Mouse (Mus musculus) MEL (cell line): Measurements from ENCODE around the gene Ehbp1.

ENCODE experiments used
- CHD1 ChIP-seq: IDR thresholded peaks from 2 replicates; pipeline ENCODE4 v1.6.1; 2012; ENCODE audit warnings: low read depth, mild to moderate bottlenecking, inconsistent platforms, low read length, improper control_type of control experiment
- CHD2 ChIP-seq: IDR thresholded peaks from 2 replicates; pipeline ENCODE4 v1.6.1; 2011; ENCODE audit warnings: low read length, improper control_type of control experiment
- CTCF ChIP-seq, 3 experiments: IDR thresholded peaks in 2 of 3; conservative IDR thresholded peaks in 1 of 3; 2 replicates each; pipeline ENCODE4 v1.5.1; 2011 to 2012; ENCODE audit warnings: low read length in 3 of 3, low read depth in 2 of 3, mild to moderate bottlenecking in 2 of 3, improper control_type of control experiment in 1 of 3, inconsistent platforms in 1 of 3, mixed read lengths in 1 of 3, moderate library complexity in 1 of 3; ENCODE audit not compliant: control insufficient read depth in 1 of 3, insufficient read depth in 1 of 3, poor library complexity in 1 of 3, severe bottlenecking in 1 of 3
- EP300 ChIP-seq, 2 experiments: IDR thresholded peaks; 2 replicates each; pipeline ENCODE4 v1.6.1; 2011; ENCODE audit warnings: improper control_type of control experiment in 2 of 2, low read length in 2 of 2, low read depth in 1 of 2, mild to moderate bottlenecking in 1 of 2
- HCFC1 ChIP-seq: IDR thresholded peaks from 2 replicates; pipeline ENCODE4 v1.6.1; 2012; ENCODE audit warnings: low read depth, mild to moderate bottlenecking, inconsistent platforms, low read length, improper control_type of control experiment, moderate library complexity
- MAFK ChIP-seq: IDR thresholded peaks from 2 replicates; pipeline ENCODE4 v1.6.1; 2011; ENCODE audit warnings: low read depth, mild to moderate bottlenecking, low read length, improper control_type of control experiment, borderline replicate concordance
- POLR2A ChIP-seq, 2 experiments: IDR thresholded peaks; 2 replicates each; pipeline ENCODE4 v1.6.1; 2011 to 2012; ENCODE audit warnings: low read length in 2 of 2, mild to moderate bottlenecking in 2 of 2, control low read depth in 1 of 2, improper control_type of control experiment in 1 of 2, low read depth in 1 of 2, moderate library complexity in 1 of 2; ENCODE audit not compliant: control insufficient read depth in 1 of 2, insufficient read depth in 1 of 2, poor library complexity in 1 of 2
- POLR2AphosphoS2 ChIP-seq: IDR thresholded peaks from 2 replicates; pipeline ENCODE4 v1.6.1; 2011; ENCODE audit warnings: low read length, improper control_type of control experiment
- POLR2AphosphoS5 ChIP-seq: IDR thresholded peaks from 2 replicates; pipeline ENCODE4 v1.6.1; 2012; ENCODE audit warnings: low read depth, borderline replicate concordance, mild to moderate bottlenecking, inconsistent platforms, low read length, moderate library complexity, mixed read lengths
- SMC3 ChIP-seq: IDR thresholded peaks from 2 replicates; pipeline ENCODE4 v1.6.1; 2011; ENCODE audit warnings: low read depth, low read length, improper control_type of control experiment
- TAL1 ChIP-seq: IDR thresholded peaks from 2 replicates; pipeline ENCODE4 v1.6.1; 2012; ENCODE audit warnings: mild to moderate bottlenecking, inconsistent platforms, low read length, moderate library complexity, mixed read lengths
- USF1 ChIP-seq: IDR thresholded peaks from 2 replicates; pipeline ENCODE4 v1.6.1; 2014; ENCODE audit warnings: low read depth, mild to moderate bottlenecking, inconsistent platforms, low read length, improper control_type of control experiment, moderate library complexity
- ZC3H11A ChIP-seq: IDR thresholded peaks from 2 replicates; pipeline ENCODE4 v1.6.1; 2012; ENCODE audit warnings: low read depth, mild to moderate bottlenecking, inconsistent platforms, low read length, improper control_type of control experiment
- ZKSCAN1 ChIP-seq: IDR thresholded peaks from 2 replicates; pipeline ENCODE4 v1.6.1; 2012; ENCODE audit warnings: low read depth, mild to moderate bottlenecking, inconsistent platforms, low read length, improper control_type of control experiment, moderate library complexity

GRCm38 (mm10) chr11:22189970-22190369 lies 152.1 kb downstream of the Ehbp1 start:
- TF ChIP-seq CHD1 (no peak), EP300 (IDR thresholded peaks at IDR 0.05; ENCODE audit: low read depth in 1 of 2, low read length in 2 of 2) (no peak), ZKSCAN1 (no peak), HCFC1 (no peak), POLR2AphosphoS2 (no peak), MAFK (no peak), CTCF (IDR thresholded peaks at IDR 0.05 in 2 of 3, conservative IDR thresholded peaks at IDR 0.05 in 1 of 3; ENCODE audit: control insufficient read depth in 1 of 3, insufficient read depth in 1 of 3, low read depth in 2 of 3, low read length in 3 of 3, poor library complexity in 1 of 3, severe bottlenecking in 1 of 3) (no peak), SMC3 (no peak), POLR2A (IDR thresholded peaks at IDR 0.05; ENCODE audit: control insufficient read depth in 1 of 2, insufficient read depth in 1 of 2, low read depth in 1 of 2, low read length in 2 of 2, poor library complexity in 1 of 2) (no peak), TAL1 (no peak), CHD2 (no peak), USF1 (no peak), POLR2AphosphoS5 (no peak), ZC3H11A (no peak)
